Mouse (Mus musculus): ENCODE data around the gene Afmid.
A peak's percentile ranks its signal among the peaks of the same experiment; 100 is the strongest.

DNA sequence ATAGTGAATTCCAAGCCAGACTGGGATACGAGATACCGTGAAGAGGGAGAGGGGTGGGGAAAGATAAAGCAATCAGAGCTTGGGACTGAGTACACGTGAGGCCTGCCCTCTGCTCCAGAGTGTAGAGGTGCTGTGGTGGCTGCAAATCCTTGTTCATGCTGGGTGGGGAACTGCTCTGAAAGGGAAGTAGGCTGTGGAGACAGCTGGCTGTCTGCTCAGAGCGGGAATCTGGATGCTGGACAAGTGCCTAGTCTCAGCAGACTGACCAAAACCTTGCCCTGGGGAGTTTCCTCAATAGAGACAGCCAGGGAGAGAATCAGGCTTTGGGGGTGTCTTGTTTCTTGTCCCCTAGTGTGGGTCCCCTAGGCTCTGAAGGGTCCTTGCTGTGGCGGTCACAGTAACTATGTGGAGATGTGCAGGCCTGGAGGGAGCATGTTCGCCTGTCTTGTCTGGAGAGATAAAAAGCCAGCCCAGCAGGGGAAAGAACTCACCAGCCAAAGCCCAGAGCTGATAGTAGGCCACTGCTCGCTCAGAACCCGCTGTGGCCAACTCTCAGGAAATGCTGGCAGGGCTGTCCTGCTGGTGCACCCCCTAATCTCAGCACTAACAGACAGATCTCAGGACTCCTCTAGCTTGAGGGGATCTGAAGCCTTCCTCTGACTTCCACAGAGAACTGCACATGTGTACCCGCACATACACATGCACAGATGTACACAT, 3.3 kb downstream of the Afmid start:
- TF ChIP-seq POLR2A (IDR thresholded peaks at IDR 0.05; ENCODE audit: insufficient read depth, low read depth, low read length) (peak; percentile 37; the same call in 1 of the 2 replicates), EP300 (IDR thresholded peaks at IDR 0.05; ENCODE audit: insufficient read depth, low read depth, low read length) (peak; percentile 28; the same call in 1 of the 2 replicates), CTCF (IDR thresholded peaks at IDR 0.05) (no peak)

Data from heart, adult 2 months (tissue).